Mouse (Mus musculus) frontal cortex, postnatal 10 days (tissue): ENCODE data around the gene Mapk1.

Experiments
- DNase-seq, 2 experiments: peaks; one replicate each; pipeline ENCODE4 v3.0.0; 2022; ENCODE audit warnings: low spot score in 2 of 2, mixed read lengths in 1 of 2

The Mapk1 gene

DNA sequence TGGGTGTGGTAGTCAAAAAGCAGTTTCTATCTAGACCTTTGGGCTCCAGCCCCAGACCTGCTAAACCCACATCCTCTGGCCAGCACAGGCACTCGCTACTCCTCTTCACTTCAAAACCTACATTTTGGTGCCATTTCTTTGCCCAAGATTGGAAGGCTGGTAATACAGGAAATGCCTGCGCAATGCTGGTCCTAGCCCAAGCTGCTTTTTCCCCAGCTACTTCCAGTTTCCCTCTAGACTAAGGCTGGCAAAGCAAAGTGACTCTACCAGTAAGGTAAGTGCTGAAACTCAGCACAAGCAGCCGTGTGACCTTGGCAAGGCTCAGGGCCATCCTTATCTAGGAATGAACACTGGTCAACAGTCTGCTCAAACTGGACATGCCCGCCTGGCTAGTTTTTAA lies 102.5 kb downstream of the Mapk1 start:
- no peak for DNase-seq

DNA sequence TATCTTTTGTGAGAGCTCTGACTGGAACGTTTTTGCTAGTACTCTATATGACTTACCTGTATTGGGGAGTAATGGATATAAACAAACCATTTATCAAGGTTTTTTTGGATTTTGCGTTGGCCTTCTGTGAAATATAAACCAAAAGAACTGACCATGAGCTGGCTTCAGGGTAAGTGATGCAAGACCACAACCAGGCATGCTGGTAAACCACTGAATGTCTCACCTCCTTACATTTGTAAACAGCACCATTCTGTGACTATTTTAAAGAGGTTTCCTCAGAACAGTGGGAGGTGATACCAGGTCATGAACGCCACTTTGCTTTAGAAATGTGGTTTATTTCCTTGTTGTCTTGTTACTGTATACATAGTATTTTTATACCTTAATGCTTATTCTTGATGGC lies 103.1 kb downstream of the Mapk1 start:
- no peak for DNase-seq

DNA sequence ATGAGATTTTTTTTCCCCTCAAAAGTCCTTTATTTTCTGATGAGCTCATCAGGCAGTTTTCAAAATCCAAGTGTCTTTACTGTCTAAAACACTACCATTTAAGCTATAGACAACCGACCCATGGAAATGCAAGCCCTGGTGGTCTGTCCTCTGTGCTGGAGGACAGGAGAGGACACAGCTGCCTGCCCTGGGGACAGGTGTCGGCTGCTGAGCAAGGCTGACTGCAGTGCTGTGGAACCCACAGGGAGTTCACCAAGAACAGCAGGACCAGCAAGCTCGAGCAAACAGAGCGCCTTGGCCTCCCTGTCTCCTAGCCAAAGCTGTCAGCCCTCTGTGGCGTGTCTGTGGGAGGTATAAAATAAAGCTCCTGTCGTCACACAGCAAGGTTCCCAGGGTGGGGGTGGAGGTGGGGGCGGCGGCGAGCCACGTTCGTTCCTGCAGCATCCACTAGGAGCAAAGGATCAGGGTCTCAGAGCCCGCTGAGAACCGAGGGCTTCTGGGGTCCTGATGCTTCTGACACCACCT lies 103.5 kb downstream of the Mapk1 start:
- DNase-seq: no peak

DNA sequence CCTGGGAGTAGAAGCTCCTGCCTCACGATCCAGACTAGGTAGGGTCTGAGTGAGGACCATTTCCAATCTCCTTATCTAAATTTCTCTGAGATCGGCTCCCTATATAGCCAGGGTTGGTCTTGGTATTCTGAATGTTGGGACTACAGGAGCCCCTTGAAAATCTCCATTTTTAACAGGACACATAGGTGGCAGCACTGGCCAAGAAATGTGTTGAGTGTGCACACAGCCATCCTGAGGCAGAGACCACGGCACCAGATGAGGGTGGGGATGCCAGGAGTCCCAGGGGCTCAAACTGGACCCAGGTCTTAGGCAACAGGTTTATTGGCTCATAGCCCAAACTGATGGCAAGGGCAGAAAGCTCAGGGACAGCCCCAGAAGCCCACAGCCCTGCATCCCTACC lies 105.2 kb downstream of the Mapk1 start:
- no peak for DNase-seq

DNA sequence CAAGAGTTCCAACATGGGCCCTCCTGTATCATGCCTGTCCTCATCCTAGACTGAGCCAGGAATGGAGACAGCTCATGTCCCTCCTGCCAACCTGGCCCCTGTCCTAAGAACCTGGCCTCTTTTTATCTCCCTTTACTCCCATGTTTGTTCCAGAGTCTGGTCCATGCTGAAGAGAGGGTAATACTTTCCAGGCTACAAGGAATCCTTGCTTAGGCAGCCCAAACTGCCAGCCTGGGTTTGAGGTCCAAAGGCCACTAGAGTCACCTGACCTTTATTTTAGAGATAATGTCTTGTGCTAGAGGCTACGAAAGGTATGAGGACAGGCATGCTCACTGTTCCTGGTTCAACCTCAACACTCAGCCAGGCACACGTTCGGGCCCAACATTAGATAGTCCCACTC lies 113.8 kb downstream of the Mapk1 start:
- no peak for DNase-seq
